Mouse (Mus musculus) small intestine, adult 2 months (tissue): Measurements from ENCODE around the gene Sipa1. TPM values are rescaled to one million over a fixed set of nuclear protein-coding genes. Genes with fewer than 3 reads are reported as not detected.

Experiments used
- H3K27ac ChIP-seq: fragments of 200-500 bp; 2 replicates; pipeline ENCODE4 v1.5.1; 2012; ENCODE audit warnings: low read depth, low read length, control low read depth, inconsistent platforms; ENCODE audit not compliant: insufficient read depth
- H3K27me3 ChIP-seq: fragments of 200-500 bp; 2 replicates; pipeline ENCODE4 v1.6.1; 2012; ENCODE audit warnings: mild to moderate bottlenecking, moderate library complexity, low read length, inconsistent platforms; ENCODE audit not compliant: control insufficient read depth, insufficient read depth
- H3K36me3 ChIP-seq: fragments of 200-500 bp; 2 replicates; pipeline ENCODE4 v1.6.1; 2012; ENCODE audit warnings: mild to moderate bottlenecking, low read length, control low read depth, inconsistent platforms; ENCODE audit not compliant: control insufficient read depth, insufficient read depth
- H3K4me1 ChIP-seq: fragments of 200-500 bp; 2 replicates; pipeline ENCODE4 v1.6.1; 2012; ENCODE audit warnings: low read length, inconsistent platforms, mixed read lengths; ENCODE audit not compliant: control insufficient read depth, insufficient read depth, insufficient read length
- H3K4me3 ChIP-seq: fragments of 200-500 bp; 2 replicates; pipeline ENCODE4 v1.5.1; 2012; ENCODE audit warnings: low read depth, mild to moderate bottlenecking, control low read depth, inconsistent platforms, low read length, moderate library complexity
- CTCF ChIP-seq: fragments of 200-500 bp; IDR thresholded peaks from 2 replicates; pipeline ENCODE4 v1.5.1; 2012; ENCODE audit warnings: low read depth, mild to moderate bottlenecking, control low read depth, inconsistent platforms, low read length, moderate library complexity, mixed read lengths; ENCODE audit not compliant: insufficient replicate concordance, insufficient read length; ENCODE audit errors: extremely low read depth
- POLR2A ChIP-seq: fragments of 200-500 bp; IDR thresholded peaks from 2 replicates; pipeline ENCODE4 v1.6.1; 2012; ENCODE audit warnings: low read depth, mild to moderate bottlenecking, control low read depth, inconsistent platforms, low read length, moderate library complexity
- WGBS: fragments of 180-500 bp; shearing (Covaris S2); methylation state at CpG from one replicate; pipeline ENCODE4 v1.1.7; 2018; 5-methylcytosine and 5-hydroxymethylcytosine counted together
- polyA plus RNA-seq: library from polyadenylated mRNA; depleted of rRNA; stranded (reverse); fragments of >200 nt; gene quantifications from 2 replicates; pipeline ENCODE4 v1.2.3, GENCODE M21; 2012

Gene Sipa1
- polyA plus RNA-seq, 1 experiment = 54.0 TPM

GRCm38 (mm10) chr19:5685861-5686260 lies 22.4 kb upstream of the Sipa1 start:
- 97% methylated on average over 11 of the region's 11 CpGs for WGBS
- Histone ChIP-seq H3K4me3 (no peak overlapping the region), H3K4me1 (peaks cover 9% of the 10 kb centered on the region), H3K27ac (no peak overlapping the region), H3K36me3 (peaks cover 51% of the 10 kb centered on the region), H3K27me3 (no peaks in the 10 kb centered on the region)
- no peak for TF ChIP-seq POLR2A
- no peak for TF ChIP-seq CTCF

- no peak overlapping the region for H3K4me3 ChIP-seq
- TF ChIP-seq POLR2A (no peak), CTCF (no peak)
- no peak overlapping the region for H3K27ac ChIP-seq
- 96% methylated on average over 19 of the region's 19 CpGs for WGBS
- H3K36me3 ChIP-seq = peaks cover 55% of the 10 kb centered on the region
- peaks cover 5% of the 10 kb centered on the region for H3K4me1 ChIP-seq
- H3K27me3 ChIP-seq = no peaks in the 10 kb centered on the region
Observed at GRCm38 (mm10) chr19:5685431-5685830, 21.9 kb upstream of the Sipa1 start.

- WGBS = 90% methylated on average over 13 of the region's 13 CpGs
- H3K36me3 ChIP-seq = peaks cover 58% of the 10 kb centered on the region
Observed at GRCm38 (mm10) chr19:5684985-5685384, 21.5 kb upstream of the Sipa1 start.

GRCm38 (mm10) chr19:5684236-5684635 lies 20.7 kb upstream of the Sipa1 start:
- no peak overlapping the region for H3K4me3 ChIP-seq
- peaks cover 66% of the 10 kb centered on the region for H3K36me3 ChIP-seq
- 93% methylated on average over 12 of the region's 12 CpGs for WGBS
- peaks cover 3% of the 10 kb centered on the region for H3K4me1 ChIP-seq
- no peak overlapping the region for H3K27ac ChIP-seq
- TF ChIP-seq POLR2A (no peak), CTCF (no peak)
- H3K27me3 ChIP-seq = no peaks in the 10 kb centered on the region

More at GRCm38 (mm10) chr19:5684985-5685384, 21.5 kb upstream of the Sipa1 start:
- Histone ChIP-seq H3K4me1 (peaks cover 3% of the 10 kb centered on the region), H3K27me3 (no peaks in the 10 kb centered on the region), H3K4me3 (no peak overlapping the region), H3K27ac (no peak overlapping the region)
- TF ChIP-seq CTCF (no peak), POLR2A (no peak)

GRCm38 (mm10) chr19:5680432-5680831 lies 16.9 kb upstream of the Sipa1 start:
- H3K27ac ChIP-seq = no peak overlapping the region
- H3K4me1 ChIP-seq = no peaks in the 10 kb centered on the region
- 91% methylated on average over 4 of the region's 4 CpGs for WGBS
- H3K27me3 ChIP-seq = no peaks in the 10 kb centered on the region
- TF ChIP-seq CTCF (no peak), POLR2A (no peak)
- H3K4me3 ChIP-seq = no peak overlapping the region
- peaks cover 83% of the 10 kb centered on the region for H3K36me3 ChIP-seq

- 76% methylated on average over 4 of the region's 4 CpGs for WGBS
- Histone ChIP-seq H3K4me1 (peaks cover 4% of the 10 kb centered on the region; the same call in 1 of the 2 replicates), H3K36me3 (peaks cover 53% of the 10 kb centered on the region), H3K4me3 (no peak overlapping the region), H3K27me3 (no peaks in the 10 kb centered on the region), H3K27ac (no peak overlapping the region)
- TF ChIP-seq CTCF = no peak
- TF ChIP-seq POLR2A = no peak
Observed at GRCm38 (mm10) chr19:5668372-5668771, 4.9 kb upstream of the Sipa1 start.

GRCm38 (mm10) chr19:5666386-5666785 lies 2.9 kb upstream of the Sipa1 start:
- Histone ChIP-seq H3K36me3 (peaks cover 35% of the 10 kb centered on the region), H3K27ac (no peak overlapping the region), H3K4me1 (peaks cover 7% of the 10 kb centered on the region), H3K4me3 (no peak overlapping the region), H3K27me3 (no peaks in the 10 kb centered on the region)
- 94% methylated on average over 18 of the region's 18 CpGs for WGBS
- TF ChIP-seq CTCF = no peak
- TF ChIP-seq POLR2A = no peak
